Mouse (Mus musculus): ENCODE data around the gene Olfr1466.

Olfr1466 gene

DNA sequence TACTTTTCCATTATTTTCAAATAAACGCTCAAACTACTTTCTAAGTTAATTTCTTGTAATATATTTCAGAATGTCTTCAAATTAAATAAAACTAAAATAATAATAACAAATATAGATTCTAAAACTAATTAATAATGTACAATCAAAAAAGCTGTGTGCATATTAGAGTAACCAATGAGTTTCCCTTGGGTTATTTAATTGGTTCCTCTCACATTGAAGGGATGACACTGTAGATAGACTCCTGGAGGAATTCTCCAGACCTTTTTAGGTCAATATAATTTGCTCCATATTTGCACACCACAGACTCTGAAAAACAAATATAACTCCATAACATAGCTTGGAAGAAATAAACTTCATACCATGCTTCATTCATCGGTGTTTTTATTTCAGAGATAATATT lies at the start of gene Olfr1466:
Gene Olfr1466, plus strand, starts transcription at position 301 of the 400 bp plus-strand sequence.
- in situ Hi-C loops (cut with MboI): no loop called here

DNA sequence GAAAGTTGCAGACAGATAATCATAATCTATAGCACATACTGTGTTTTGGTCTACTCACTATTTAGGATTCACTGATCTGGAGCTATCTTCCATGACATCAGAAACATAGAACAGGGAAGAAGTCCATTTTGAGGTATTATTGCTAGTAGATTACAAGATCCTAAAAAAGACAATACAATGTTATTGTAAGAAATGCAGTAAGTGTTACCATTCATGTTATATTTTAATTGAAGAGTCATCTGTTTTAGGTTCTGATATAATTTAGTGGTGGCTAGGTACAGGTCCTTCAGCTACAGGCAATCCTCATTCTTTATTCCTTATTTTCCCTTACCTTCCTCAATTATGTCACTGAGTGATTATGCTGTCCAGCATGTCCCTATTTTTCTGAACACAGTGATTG lies 23.2 kb upstream of the Olfr1466 start, which contains the start of gene Olfr1465:
Gene Olfr1465, minus strand, starts transcription at position 101 of the 400 bp plus-strand sequence.
- in situ Hi-C loops (cut with MboI): no loop called here

DNA sequence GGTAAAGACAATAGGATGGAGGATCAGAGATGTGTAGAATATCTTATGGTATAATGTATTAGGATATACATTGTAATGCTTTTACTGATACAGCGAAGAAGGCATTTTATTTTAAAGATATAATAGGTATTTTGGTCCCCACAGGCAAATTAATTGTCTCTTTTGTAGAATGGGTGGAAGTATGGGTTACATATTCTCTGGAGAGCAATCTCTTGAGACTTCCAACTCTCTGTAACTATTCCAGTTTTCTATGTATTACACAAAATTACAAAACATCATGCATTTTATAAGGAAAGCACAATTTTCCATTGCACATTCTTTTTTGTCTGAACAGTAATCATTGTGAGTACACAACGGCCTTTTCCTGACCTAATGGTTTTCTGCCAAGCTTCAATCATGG lies 23.3 kb downstream of the Olfr1466 start, which contains the start of gene Olfr1467:
Gene Olfr1467, plus strand, starts transcription at position 301 of the 400 bp plus-strand sequence.
- in situ Hi-C loops (cut with MboI): no loop called here
